Mouse (Mus musculus) cerebellum, adult 2 months (tissue): ENCODE data around the gene Nrxn2. TPM values are rescaled to one million over a fixed set of nuclear protein-coding genes. Genes with fewer than 3 reads are reported as not detected.

Source experiments
- DNase-seq, 2 experiments: peaks; one replicate each; pipeline ENCODE4 v3.0.0; 2021
- H3K27ac ChIP-seq: fragments of 200-500 bp; 2 replicates; pipeline ENCODE4 v1.5.1; 2012; ENCODE audit warnings: low read length, control low read depth, inconsistent platforms; ENCODE audit not compliant: insufficient read depth
- H3K27me3 ChIP-seq: fragments of 200-500 bp; 2 replicates; pipeline ENCODE4 v1.6.1; 2012; ENCODE audit warnings: inconsistent platforms, mild to moderate bottlenecking, low read length, moderate library complexity; ENCODE audit not compliant: control insufficient read depth, insufficient read depth
- H3K4me1 ChIP-seq: fragments of 200-500 bp; 2 replicates; pipeline ENCODE4 v1.6.1; 2011; ENCODE audit warnings: low read length; ENCODE audit not compliant: control insufficient read depth, insufficient read depth
- H3K4me3 ChIP-seq: fragments of 200-500 bp; replicated peaks from 2 replicates; pipeline ENCODE3; 2011; ENCODE audit warnings: mild to moderate bottlenecking, low read depth, low read length, control low read depth; ENCODE audit not compliant: insufficient read depth
- CTCF ChIP-seq: fragments of 200-500 bp; IDR thresholded peaks from 2 replicates; pipeline ENCODE4 v1.5.1; 2011; ENCODE audit warnings: low read depth, mild to moderate bottlenecking, control low read depth, low read length, moderate library complexity, borderline replicate concordance; ENCODE audit not compliant: insufficient read depth
- POLR2A ChIP-seq: fragments of 200-500 bp; IDR thresholded peaks from 2 replicates; pipeline ENCODE4 v1.6.1; 2011; ENCODE audit warnings: low read length, control low read depth, borderline replicate concordance; ENCODE audit not compliant: insufficient read depth
- WGBS: fragments of 180-500 bp; shearing (Covaris S2); methylation state at CpG from one replicate; pipeline ENCODE4 v1.1.7; 2018; 5-methylcytosine and 5-hydroxymethylcytosine counted together
- polyA plus RNA-seq: library from polyadenylated mRNA; depleted of rRNA; stranded (reverse); fragments of >200 nt; gene quantifications from 2 replicates; pipeline ENCODE4 v1.2.3, GENCODE M21; 2012

Gene Nrxn2
- polyA plus RNA-seq, 1 experiment = 420 TPM

GRCm38 (mm10) chr19:6540191-6540590, 121.7 kb downstream of the Nrxn2 start:
- 79% methylated on average over 6 of the region's 6 CpGs for WGBS
- DNase-seq = peak; percentile 15 to 30
- H3K4me1 ChIP-seq = peaks cover 73% of the 10 kb centered on the region
- H3K4me3 ChIP-seq = no peak overlapping the region
- no peaks in the 10 kb centered on the region for H3K27me3 ChIP-seq
- H3K27ac ChIP-seq = no peak overlapping the region
- TF ChIP-seq CTCF (no peak), POLR2A (no peak)

- no peak for TF ChIP-seq POLR2A
- TF ChIP-seq CTCF = no peak
- peak in 1 of 2 experiments; percentile 22 for DNase-seq
- H3K4me1 ChIP-seq = peaks cover 75% of the 10 kb centered on the region
- no peak overlapping the region for H3K4me3 ChIP-seq
- no peaks in the 10 kb centered on the region for H3K27me3 ChIP-seq
- no peak overlapping the region for H3K27ac ChIP-seq
- WGBS = 91% methylated on average over 7 of the region's 7 CpGs
Measured at GRCm38 (mm10) chr19:6541521-6541920, 123.0 kb downstream of the Nrxn2 start.

GRCm38 (mm10) chr19:6542367-6543034, 124.0 kb downstream of the Nrxn2 start, which contains the start of gene Slc22a12:
Slc22a12 (minus strand) TSS chr19:6543032.
- TF ChIP-seq POLR2A (no peak), CTCF (no peak)
- Histone ChIP-seq H3K4me3 (no peak within 1 kb of the TSS), H3K4me1 (peaks cover 77% of the 10 kb centered on the region), H3K27me3 (no peaks in the 10 kb centered on the region), H3K27ac (no peak within 1 kb of the TSS)
- WGBS = 80% methylated on average over 16 of the region's 16 CpGs
- peak; percentile 22 to 25 for DNase-seq

GRCm38 (mm10) chr19:6543035-6543383, 124.5 kb downstream of the Nrxn2 start:
- Histone ChIP-seq H3K4me3 (no peak overlapping the region), H3K27me3 (no peaks in the 10 kb centered on the region), H3K27ac (no peak overlapping the region), H3K4me1 (peaks cover 77% of the 10 kb centered on the region)
- WGBS = 93% methylated on average over 6 of the region's 6 CpGs
- peak in 1 of 2 experiments; percentile 15 for DNase-seq
- TF ChIP-seq POLR2A = no peak
- TF ChIP-seq CTCF = no peak

GRCm38 (mm10) chr19:6543518-6543917, 125.0 kb downstream of the Nrxn2 start:
- TF ChIP-seq CTCF (no peak), POLR2A (no peak)
- H3K27ac ChIP-seq = no peak overlapping the region
- 57% methylated on average over 7 of the region's 7 CpGs for WGBS

GRCm38 (mm10) chr19:6544712-6545111, 126.2 kb downstream of the Nrxn2 start:
- Histone ChIP-seq H3K27ac (no peak overlapping the region), H3K4me1 (peaks cover 77% of the 10 kb centered on the region), H3K27me3 (no peaks in the 10 kb centered on the region), H3K4me3 (no peak overlapping the region)
- 91% methylated on average over 13 of the region's 13 CpGs for WGBS
- peak; percentile 18 for DNase-seq
- no peak for TF ChIP-seq CTCF
- TF ChIP-seq POLR2A = no peak

More at GRCm38 (mm10) chr19:6543518-6543917, 125.0 kb downstream of the Nrxn2 start:
- peak; percentile 16 to 26 for DNase-seq
- no peaks in the 10 kb centered on the region for H3K27me3 ChIP-seq
- H3K4me3 ChIP-seq = no peak overlapping the region
- H3K4me1 ChIP-seq = peaks cover 77% of the 10 kb centered on the region

GRCm38 (mm10) chr19:6545481-6545880, 127.0 kb downstream of the Nrxn2 start:
- TF ChIP-seq CTCF = no peak
- TF ChIP-seq POLR2A = no peak
- Histone ChIP-seq H3K27me3 (no peaks in the 10 kb centered on the region), H3K4me1 (peaks cover 77% of the 10 kb centered on the region), H3K4me3 (no peak overlapping the region), H3K27ac (peak overlapping the region; percentile 76)
- WGBS = 31% methylated on average over 5 of the region's 5 CpGs
- peak in 1 of 2 experiments; percentile 45 for DNase-seq

GRCm38 (mm10) chr19:6546096-6546495, 127.6 kb downstream of the Nrxn2 start:
- DNase-seq = peak; percentile 92 to 97
- Histone ChIP-seq H3K4me1 (peaks cover 76% of the 10 kb centered on the region), H3K27me3 (no peaks in the 10 kb centered on the region), H3K4me3 (no peak overlapping the region), H3K27ac (peak overlapping the region; percentile 76)
- TF ChIP-seq CTCF (no peak), POLR2A (no peak)
- WGBS = 8% methylated on average over 1 of the region's 1 CpGs
